Mouse (Mus musculus) G1E (cell line): Measurements from ENCODE around the gene Kdelr3.

Experiments used
- CTCF ChIP-seq: IDR thresholded peaks from 2 replicates; pipeline ENCODE4 v1.5.1; 2012; ENCODE audit warnings: low read depth, low read length, inconsistent platforms, mixed read lengths
- POLR2AphosphoS5 ChIP-seq: IDR thresholded peaks from 2 replicates; pipeline ENCODE4 v1.6.1; 2012; ENCODE audit warnings: low read depth, low read length, inconsistent platforms; ENCODE audit not compliant: insufficient replicate concordance

DNA sequence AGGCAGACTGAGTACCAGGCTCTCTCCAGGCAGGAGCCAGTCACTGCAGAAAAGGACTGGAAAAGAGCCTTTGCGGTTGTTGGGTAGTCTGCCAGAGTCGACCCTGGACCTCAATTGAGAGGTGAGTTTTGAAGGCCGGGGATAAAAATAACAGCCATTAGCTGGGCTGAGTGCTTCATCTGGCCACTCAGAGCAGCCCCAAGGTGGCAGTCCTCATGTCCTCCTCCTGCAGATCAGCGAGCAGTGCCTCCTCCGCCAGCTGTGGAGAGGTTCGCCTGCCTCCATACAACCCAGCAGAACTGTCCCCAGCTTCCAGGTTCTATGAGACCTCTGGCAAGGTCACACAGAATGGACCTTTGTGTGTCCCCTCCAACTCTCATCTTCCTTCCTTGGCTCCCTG, 39.0 kb upstream of the Kdelr3 start:
- TF ChIP-seq CTCF (no peak), POLR2AphosphoS5 (no peak)
